Mouse (Mus musculus): ENCODE data around the gene Ttk. TPM values are rescaled to one million over a fixed set of nuclear protein-coding genes. Genes with fewer than 3 reads are reported as not detected.

The Ttk gene
- polyA plus RNA-seq, 1 experiment = 11.4 TPM

DNA sequence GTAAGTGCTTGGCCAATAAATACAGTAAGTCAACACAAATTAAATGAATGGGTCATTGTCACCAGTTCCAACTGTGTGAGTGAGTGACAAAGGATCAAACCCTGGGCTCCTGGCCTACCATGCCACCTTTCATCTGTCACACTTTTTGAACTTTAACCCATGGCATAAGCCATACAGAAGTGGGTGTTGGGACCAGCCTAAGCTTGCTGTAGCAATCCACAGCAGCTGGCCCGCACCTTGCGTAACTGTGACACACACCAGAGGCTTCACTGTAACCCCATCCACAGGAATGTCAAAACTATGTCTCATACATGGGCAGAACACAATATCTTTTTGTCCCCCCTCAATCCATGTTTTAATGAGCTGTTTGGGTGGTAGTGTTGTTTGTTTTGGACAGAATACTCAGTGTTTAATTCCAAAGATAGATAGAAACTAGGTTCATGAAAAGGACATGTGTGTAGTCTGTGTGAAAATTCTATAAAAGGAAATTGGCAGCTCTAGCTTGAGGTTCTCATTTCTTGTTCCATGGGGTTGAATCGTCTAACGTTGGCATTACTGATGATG lies 59.4 kb downstream of the Ttk start:
- no peak overlapping the region for H3K27ac ChIP-seq (ENCODE audit: control insufficient read depth, insufficient read depth, low read depth, low read length)
- no peaks in the 10 kb centered on the region for H3K27me3 ChIP-seq (ENCODE audit: control insufficient read depth, insufficient read depth, low read length)
- no peak overlapping the region for H3K4me3 ChIP-seq (ENCODE audit: control insufficient read depth, low read depth, low read length)
- TF ChIP-seq CTCF (IDR thresholded peaks at IDR 0.05; ENCODE audit: control insufficient read depth, insufficient read depth, insufficient replicate concordance, low read depth, low read length) (no peak), POLR2A (IDR thresholded peaks at IDR 0.05; ENCODE audit: control insufficient read depth, low read depth, low read length) (no peak)
- H3K4me1 ChIP-seq (ENCODE audit: control insufficient read depth, insufficient read depth, low read length) = no peaks in the 10 kb centered on the region
- H3K36me3 ChIP-seq (ENCODE audit: control insufficient read depth, insufficient read depth, low read length) = no peaks in the 10 kb centered on the region

DNA sequence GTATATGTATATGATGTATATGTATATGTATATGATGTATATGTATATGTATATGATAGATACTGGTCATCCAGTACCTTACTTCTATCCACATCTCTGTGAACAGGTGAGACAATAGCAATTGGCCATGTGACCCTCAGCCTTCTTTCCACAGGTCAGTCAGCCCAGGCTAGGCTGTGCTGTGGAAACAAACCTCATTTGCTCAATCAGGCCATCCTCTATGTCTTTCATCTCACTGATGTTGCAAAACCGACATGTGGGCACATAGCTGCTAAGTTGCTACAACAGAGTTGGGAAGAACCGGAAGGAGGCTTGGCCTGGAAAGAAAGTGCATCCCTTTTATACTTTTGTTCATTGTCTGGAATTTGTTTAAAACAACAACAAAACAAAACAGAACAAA lies 67.6 kb downstream of the Ttk start:
- Histone ChIP-seq H3K4me1 (ENCODE audit: control insufficient read depth, insufficient read depth, low read length) (no peaks in the 10 kb centered on the region), H3K4me3 (ENCODE audit: control insufficient read depth, low read depth, low read length) (no peak overlapping the region), H3K36me3 (ENCODE audit: control insufficient read depth, insufficient read depth, low read length) (no peaks in the 10 kb centered on the region), H3K27ac (ENCODE audit: control insufficient read depth, insufficient read depth, low read depth, low read length) (no peak overlapping the region), H3K27me3 (ENCODE audit: control insufficient read depth, insufficient read depth, low read length) (no peaks in the 10 kb centered on the region)
- TF ChIP-seq CTCF (IDR thresholded peaks at IDR 0.05; ENCODE audit: control insufficient read depth, insufficient read depth, insufficient replicate concordance, low read depth, low read length) (no peak), POLR2A (IDR thresholded peaks at IDR 0.05; ENCODE audit: control insufficient read depth, low read depth, low read length) (no peak)

DNA sequence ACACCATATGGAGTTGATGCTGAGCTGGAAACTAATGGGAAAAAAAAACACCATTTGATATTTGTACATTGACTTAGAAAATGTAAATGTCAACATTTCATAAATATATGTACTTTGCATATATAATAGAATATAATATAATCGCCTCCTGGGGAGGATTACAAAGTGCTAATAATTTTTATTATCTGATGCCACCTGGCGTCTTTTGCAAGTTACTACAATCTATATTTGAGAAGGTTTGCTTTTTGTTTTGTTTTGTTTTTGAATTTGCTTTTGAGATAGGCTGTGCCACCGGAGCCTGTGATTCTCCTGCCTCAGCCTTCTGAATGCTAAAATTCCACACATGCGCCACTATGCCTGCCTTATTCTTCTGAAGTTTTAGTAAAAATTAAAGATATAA lies 71.3 kb downstream of the Ttk start:
- Histone ChIP-seq H3K27ac (ENCODE audit: control insufficient read depth, insufficient read depth, low read depth, low read length) (no peak overlapping the region), H3K27me3 (ENCODE audit: control insufficient read depth, insufficient read depth, low read length) (no peaks in the 10 kb centered on the region), H3K4me3 (ENCODE audit: control insufficient read depth, low read depth, low read length) (no peak overlapping the region), H3K36me3 (ENCODE audit: control insufficient read depth, insufficient read depth, low read length) (no peaks in the 10 kb centered on the region), H3K4me1 (ENCODE audit: control insufficient read depth, insufficient read depth, low read length) (no peaks in the 10 kb centered on the region)
- no peak for TF ChIP-seq POLR2A (IDR thresholded peaks at IDR 0.05; ENCODE audit: control insufficient read depth, low read depth, low read length)
- TF ChIP-seq CTCF (IDR thresholded peaks at IDR 0.05; ENCODE audit: control insufficient read depth, insufficient read depth, insufficient replicate concordance, low read depth, low read length) = no peak

DNA sequence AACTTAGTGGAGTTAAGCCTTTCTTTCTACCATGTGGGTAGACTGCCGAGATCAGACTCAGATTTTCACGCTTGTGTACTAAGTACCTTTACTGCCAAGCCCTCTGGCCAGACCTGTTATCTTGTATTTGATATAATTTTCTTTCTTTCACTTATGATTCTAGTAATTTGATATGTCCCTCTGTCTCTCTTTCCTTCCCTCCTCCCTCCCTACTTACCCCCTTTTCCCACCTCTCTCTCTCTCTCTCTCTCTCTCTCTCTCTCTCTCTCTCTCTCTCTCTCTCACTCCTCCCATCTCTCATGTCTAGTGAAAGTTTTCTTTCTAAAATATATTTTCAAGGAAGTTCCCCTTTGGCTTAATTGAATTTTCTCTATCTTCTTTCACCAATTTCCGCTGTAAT lies 72.5 kb downstream of the Ttk start:
- H3K4me3 ChIP-seq (ENCODE audit: control insufficient read depth, low read depth, low read length) = no peak overlapping the region
- H3K27me3 ChIP-seq (ENCODE audit: control insufficient read depth, insufficient read depth, low read length) = no peaks in the 10 kb centered on the region
- TF ChIP-seq POLR2A (IDR thresholded peaks at IDR 0.05; ENCODE audit: control insufficient read depth, low read depth, low read length) (no peak), CTCF (IDR thresholded peaks at IDR 0.05; ENCODE audit: control insufficient read depth, insufficient read depth, insufficient replicate concordance, low read depth, low read length) (no peak)
- H3K27ac ChIP-seq (ENCODE audit: control insufficient read depth, insufficient read depth, low read depth, low read length) = no peak overlapping the region
- H3K4me1 ChIP-seq (ENCODE audit: control insufficient read depth, insufficient read depth, low read length) = no peaks in the 10 kb centered on the region
- no peaks in the 10 kb centered on the region for H3K36me3 ChIP-seq (ENCODE audit: control insufficient read depth, insufficient read depth, low read length)

DNA sequence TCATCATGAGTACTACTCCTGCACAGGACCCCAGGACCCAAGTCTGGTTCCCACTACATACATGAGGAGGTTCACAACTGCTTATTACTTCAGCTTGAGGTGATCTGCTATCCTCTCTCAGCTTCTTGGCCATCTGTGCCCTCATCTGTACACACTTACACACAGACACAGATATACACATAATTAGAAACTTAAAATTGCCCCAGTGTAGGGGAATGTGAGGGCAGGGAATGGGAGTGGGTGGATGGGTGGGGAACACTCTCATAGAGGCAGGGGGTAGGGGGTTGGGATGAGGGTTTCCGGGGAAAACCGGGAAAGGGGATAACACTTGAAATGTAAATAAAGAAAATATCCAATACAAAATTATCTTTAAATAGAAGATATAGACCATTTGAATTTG lies 75.3 kb downstream of the Ttk start:
- Histone ChIP-seq H3K36me3 (ENCODE audit: control insufficient read depth, insufficient read depth, low read length) (no peaks in the 10 kb centered on the region), H3K27ac (ENCODE audit: control insufficient read depth, insufficient read depth, low read depth, low read length) (no peak overlapping the region), H3K4me3 (ENCODE audit: control insufficient read depth, low read depth, low read length) (no peak overlapping the region), H3K4me1 (ENCODE audit: control insufficient read depth, insufficient read depth, low read length) (no peaks in the 10 kb centered on the region), H3K27me3 (ENCODE audit: control insufficient read depth, insufficient read depth, low read length) (no peaks in the 10 kb centered on the region)
- TF ChIP-seq CTCF (IDR thresholded peaks at IDR 0.05; ENCODE audit: control insufficient read depth, insufficient read depth, insufficient replicate concordance, low read depth, low read length) = no peak
- no peak for TF ChIP-seq POLR2A (IDR thresholded peaks at IDR 0.05; ENCODE audit: control insufficient read depth, low read depth, low read length)

DNA sequence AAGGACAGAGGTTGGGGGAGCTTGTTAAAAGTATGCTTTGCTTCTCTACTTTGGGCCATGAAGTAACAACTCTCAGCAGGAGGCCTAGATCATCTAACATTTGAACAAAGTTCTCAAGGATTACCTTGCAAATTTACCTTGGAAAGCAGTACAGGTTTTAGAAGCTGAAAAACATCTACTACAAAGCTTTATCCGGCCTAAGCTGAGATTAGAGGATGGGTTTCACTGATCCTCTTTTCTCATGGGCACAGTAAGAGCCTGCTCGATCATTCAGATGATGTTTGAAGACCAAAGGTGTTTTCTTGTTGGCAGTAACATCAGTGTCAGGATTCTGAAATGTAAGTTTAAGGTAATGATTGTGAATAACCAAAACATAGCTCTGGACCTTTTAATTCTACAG lies 76.4 kb downstream of the Ttk start:
- Histone ChIP-seq H3K27ac (ENCODE audit: control insufficient read depth, insufficient read depth, low read depth, low read length) (no peak overlapping the region), H3K36me3 (ENCODE audit: control insufficient read depth, insufficient read depth, low read length) (no peaks in the 10 kb centered on the region), H3K27me3 (ENCODE audit: control insufficient read depth, insufficient read depth, low read length) (no peaks in the 10 kb centered on the region), H3K4me3 (ENCODE audit: control insufficient read depth, low read depth, low read length) (no peak overlapping the region), H3K4me1 (ENCODE audit: control insufficient read depth, insufficient read depth, low read length) (no peaks in the 10 kb centered on the region)
- no peak for TF ChIP-seq POLR2A (IDR thresholded peaks at IDR 0.05; ENCODE audit: control insufficient read depth, low read depth, low read length)
- no peak for TF ChIP-seq CTCF (IDR thresholded peaks at IDR 0.05; ENCODE audit: control insufficient read depth, insufficient read depth, insufficient replicate concordance, low read depth, low read length)

Other genes with a start within 250 kb of the Ttk start
- 0.42 TPM in 1 of 2 replicates, not detected in the other for gene Elovl4, start 28.4 kb upstream of the Ttk start, polyA plus RNA-seq (2012; rRNA removed)
- gene Bckdhb, start 90.5 kb downstream of the Ttk start, polyA plus RNA-seq (2012; rRNA removed) = 3.5 and 4.6 TPM in 2 replicates